17 mouse cellular contexts compared by ENCODE assay signal in the genomic region with DNA sequence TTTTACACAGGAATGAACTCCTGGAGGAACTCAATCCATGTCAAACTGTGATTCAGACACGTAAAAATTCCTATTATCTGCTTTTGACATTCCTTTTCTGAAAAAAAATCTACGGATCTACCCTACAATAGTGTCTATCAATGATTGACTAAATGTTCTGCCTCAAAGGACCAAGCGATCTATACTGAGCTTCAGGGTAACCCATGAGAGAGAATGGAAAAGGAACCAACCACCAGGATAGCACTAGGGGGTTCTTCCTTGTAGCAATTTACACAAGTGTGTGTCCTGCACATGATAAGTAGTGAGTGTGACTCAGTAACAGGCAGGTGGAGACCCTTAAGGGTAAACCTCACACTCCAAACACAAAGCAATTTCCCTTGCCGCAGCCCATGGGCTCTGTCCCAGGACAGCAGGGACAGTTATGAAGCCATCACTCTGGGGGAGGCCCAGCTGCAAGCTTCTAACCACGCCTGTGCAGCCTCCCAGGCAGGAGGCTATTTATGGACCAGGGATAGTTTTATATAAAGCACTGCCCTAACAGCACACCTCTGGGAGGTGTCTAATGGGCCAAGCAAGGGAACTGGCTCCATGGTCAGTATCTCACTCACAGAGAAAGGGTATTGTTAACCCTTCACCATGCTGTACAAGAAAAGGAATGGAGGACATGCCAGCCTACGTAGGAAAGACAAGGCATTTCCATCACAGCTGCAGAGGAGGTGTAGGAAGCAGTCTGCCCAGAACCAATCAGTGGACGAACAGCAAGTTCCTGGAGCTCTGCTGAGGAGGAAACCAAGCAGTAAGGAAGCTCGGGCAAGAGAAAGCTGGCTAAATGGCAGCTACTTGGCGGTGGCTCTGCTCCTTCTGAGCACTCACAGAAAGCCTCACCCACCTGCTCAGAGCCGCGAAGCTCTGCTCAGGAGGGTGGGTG.
A peak's percentile ranks its signal among the peaks of the same experiment; 100 is the strongest.
DNase-seq lines count a peak whose midpoint lies in the region; ATAC-seq and TF ChIP-seq lines count a peak whose summit lies in the region.
"Had no signal": no experiment of that assay in that cellular context is flagged by ENCODE, and none has a peak within 500 bp of the region (broad histone marks: within the 10 kb centered on the region; RNA-seq: fewer than 3 reads in every experiment).

No protein-coding gene starts in this region.

- no peak for DNase-seq in heart, embryonic 10.5 days (ENCODE audit: low spot score)
- DNase-seq in layer of hippocampus, adult 2 months (ENCODE audit: low spot score in 2 of 2), result no peak
- no peak for DNase-seq in layer of hippocampus, postnatal 25 days (ENCODE audit: extremely low spot score in 1 of 2, low spot score in 1 of 2)
- DNase-seq in brain, adult 2 months (ENCODE audit: low read depth, low spot score), result peak; percentile 79
- peak; percentile 53 to 85 for DNase-seq in left cerebral cortex, postnatal 25 days (ENCODE audit: low spot score in 2 of 2)
- DNase-seq in kidney, adult 2 months, result no peak
- DNase-seq: adrenal gland, adult 8-10 months; kidney, postnatal 14 days; layer of hippocampus, postnatal 36 days; lung, adult 2 months; thymus, adult 2 months had no signal

- no peak for TF ChIP-seq CTCF in layer of hippocampus, adult 2 months (conservative IDR thresholded peaks at IDR 0.05)
- TF ChIP-seq CTCF in kidney, adult 2 months (conservative IDR thresholded peaks at IDR 0.05; ENCODE audit: insufficient read depth, insufficient read length, low read depth, low read length), result no peak

- peak overlapping the region; percentile 42; the same call in 1 of the 2 replicates for H3K27ac ChIP-seq in heart, embryonic 10.5 days
- H3K27ac ChIP-seq in heart, embryonic 12.5 days (ENCODE audit: poor library complexity, severe bottlenecking), result no peak overlapping the region
- peak overlapping the region; percentile 58 for H3K27ac ChIP-seq in layer of hippocampus, adult 2 months
- H3K27ac ChIP-seq in kidney, adult 2 months (ENCODE audit: insufficient read depth, low read depth, low read length), result no peak overlapping the region
- H3K27ac ChIP-seq: embryonic facial prominence, embryonic 12.5 days; macrophage; midbrain, embryonic 13.5 days had no signal

- ATAC-seq in heart, embryonic 12.5 days (ENCODE audit: insufficient number of reproducible peaks, low FRiP score), result no peak
- ATAC-seq: CD4-positive, CD25-positive, alpha-beta regulatory T cell, adult 4 months; midbrain, embryonic 13.5 days had no signal

- intact Hi-C loops in left cerebral cortex, postnatal 25 days (cut with DNase I), result no loop called here

- WGBS in heart, embryonic 10.5 days, result 69% methylated on average over 11 of the region's 11 CpGs
- WGBS in heart, embryonic 12.5 days, result 59% methylated on average over 11 of the region's 11 CpGs
- WGBS in kidney, adult 2 months, result 67% methylated on average over 11 of the region's 11 CpGs

- H3K4me1 ChIP-seq in heart, embryonic 10.5 days, result peaks cover 19% of the 10 kb centered on the region
- H3K4me1 ChIP-seq in heart, embryonic 12.5 days (replicated peaks), result peaks cover 14% of the 10 kb centered on the region
- H3K4me1 ChIP-seq in kidney, adult 2 months (ENCODE audit: control insufficient read depth, insufficient read depth, low read length), result no peaks in the 10 kb centered on the region
- H3K4me1 ChIP-seq: embryonic facial prominence, embryonic 12.5 days; midbrain, embryonic 13.5 days had no signal

- H3K9ac ChIP-seq in heart, embryonic 12.5 days, result no peak overlapping the region
- H3K9ac ChIP-seq: embryonic facial prominence, embryonic 12.5 days; midbrain, embryonic 13.5 days had no signal

- no peak overlapping the region for H3K4me2 ChIP-seq in heart, embryonic 12.5 days
- H3K4me2 ChIP-seq: embryonic facial prominence, embryonic 12.5 days; midbrain, embryonic 13.5 days had no signal

- peaks cover 8% of the 10 kb centered on the region; the same call in 1 of the 2 replicates for H3K36me3 ChIP-seq in heart, embryonic 10.5 days
- 0 out of 2 replicates have a peak, but pooled peaks cover 6% of the 10 kb centered on the region for H3K36me3 ChIP-seq in heart, embryonic 12.5 days
- H3K36me3 ChIP-seq in kidney, adult 2 months (ENCODE audit: control insufficient read depth, insufficient read depth, low read length), result no peaks in the 10 kb centered on the region

- H3K9me3 ChIP-seq in heart, embryonic 10.5 days, result no peaks in the 10 kb centered on the region
- 0 out of 2 replicates have a peak, but pooled peaks cover 4% of the 10 kb centered on the region for H3K9me3 ChIP-seq in heart, embryonic 12.5 days (replicated peaks)
- H3K9me3 ChIP-seq: embryonic facial prominence, embryonic 12.5 days; midbrain, embryonic 13.5 days had no signal

- no peak overlapping the region for H3K4me3 ChIP-seq in heart, embryonic 10.5 days
- H3K4me3 ChIP-seq in heart, embryonic 12.5 days, result no peak overlapping the region
- H3K4me3 ChIP-seq in layer of hippocampus, adult 2 months, result no peak overlapping the region
- H3K4me3 ChIP-seq in kidney, adult 2 months (ENCODE audit: insufficient read depth, low read depth, low read length), result no peak overlapping the region
- H3K4me3 ChIP-seq: embryonic facial prominence, embryonic 12.5 days; midbrain, embryonic 13.5 days; myocyte had no signal

- no peak for TF ChIP-seq POLR2A in kidney, adult 2 months (IDR thresholded peaks at IDR 0.05; ENCODE audit: low read depth, low read length)

- H3K27me3 ChIP-seq in heart, embryonic 10.5 days (ENCODE audit: insufficient read depth, poor library complexity, severe bottlenecking), result no peaks in the 10 kb centered on the region
- H3K27me3 ChIP-seq in heart, embryonic 12.5 days (replicated peaks), result no peaks in the 10 kb centered on the region
- no peaks in the 10 kb centered on the region for H3K27me3 ChIP-seq in kidney, adult 2 months (replicated peaks; ENCODE audit: control insufficient read depth, insufficient read depth, low read length)
- H3K27me3 ChIP-seq: embryonic facial prominence, embryonic 12.5 days; midbrain, embryonic 13.5 days had no signal

Comparison
In these comparisons a context has a peak if more than half of its experiments do, and no peak if none do; other contexts are left out.
1. H3K27ac ChIP-seq: peak in heart, embryonic 10.5 days (single experiment) and layer of hippocampus, adult 2 months (single experiment); none in heart, embryonic 12.5 days (single experiment) and kidney, adult 2 months (single experiment).
2. DNase-seq: peak in brain, adult 2 months (single experiment) and left cerebral cortex, postnatal 25 days (2 of 2); none in heart, embryonic 10.5 days (single experiment), layer of hippocampus, adult 2 months (0 of 2), layer of hippocampus, postnatal 25 days (0 of 2) and kidney, adult 2 months (single experiment).